Mouse (Mus musculus): ENCODE results near the gene Nup62. TPM values are rescaled to one million over a fixed set of nuclear protein-coding genes. Genes with fewer than 3 reads are reported as not detected.

Gene Nup62
- total RNA-seq, 1 experiment, result 98.0 TPM

DNA sequence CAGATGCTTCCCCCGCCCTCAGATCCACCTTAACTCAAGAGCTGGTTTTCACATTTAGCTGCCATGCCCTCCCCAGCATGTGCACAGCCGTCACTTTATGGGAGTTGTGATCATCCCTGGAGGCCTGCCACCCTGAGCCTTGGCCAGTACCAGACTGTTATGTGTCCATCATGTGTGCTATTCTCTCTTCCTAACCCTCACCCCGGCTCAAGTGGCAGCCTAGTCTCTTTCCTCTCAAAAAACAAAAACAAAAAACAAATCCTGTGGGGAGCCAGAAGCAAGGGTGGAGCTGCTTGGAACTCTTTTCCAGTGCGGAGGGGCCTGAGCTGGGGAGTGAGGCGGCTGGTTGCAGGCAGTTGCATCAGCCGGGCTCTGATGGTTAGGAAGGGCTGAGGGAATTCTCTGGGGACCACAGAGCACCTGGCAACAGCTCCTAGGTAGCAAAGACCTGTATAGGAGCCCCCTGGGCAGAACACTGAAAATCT is 2.9 kb downstream of the Nup62 start:
- DNase-seq (ENCODE audit: low read depth, low spot score), result no peak
- Histone ChIP-seq H3K9ac (ENCODE audit: insufficient read depth, low read depth, low read length, poor library complexity, severe bottlenecking) (peak overlapping the region; percentile 70), H3K36me3 (ENCODE audit: control insufficient read depth, insufficient read depth, low read length, poor library complexity, severe bottlenecking) (peaks cover 21% of the 10 kb centered on the region; the same call in 1 of the 2 replicates), H3K27ac (ENCODE audit: insufficient read depth, low read depth, low read length, poor library complexity, severe bottlenecking) (no peak overlapping the region), H3K4me1 (ENCODE audit: control insufficient read depth in 2 of 2, insufficient read depth in 2 of 2, low read length in 2 of 2, poor library complexity in 1 of 2) (peaks cover 3 to 33% of the 10 kb centered on the region in 2 experiments), H3K9me3 (ENCODE audit: control insufficient read depth, insufficient read depth, low read depth, low read length) (no peaks in the 10 kb centered on the region), H3K4me3 (ENCODE audit: insufficient read depth in 1 of 2, low read depth in 1 of 2, low read length in 2 of 2, poor library complexity in 1 of 2, severe bottlenecking in 1 of 2) (peak overlapping the region; percentile 94 to 99)
- TF ChIP-seq MAFK (IDR thresholded peaks at IDR 0.05; ENCODE audit: insufficient read depth, low read depth, low read length) (no peak), HCFC1 (IDR thresholded peaks at IDR 0.05; ENCODE audit: borderline replicate concordance, insufficient read depth, low read length) (peak; percentile 44; the same call in 1 of the 2 replicates), CHD2 (IDR thresholded peaks at IDR 0.05; ENCODE audit: low read depth, low read length) (0 out of 2 replicates have a peak, but pooled peaks have one; percentile 42), ZNF384 (IDR thresholded peaks at IDR 0.05; ENCODE audit: low read depth, low read length) (no peak), ZC3H11A (IDR thresholded peaks at IDR 0.05; ENCODE audit: borderline replicate concordance, low read depth, low read length) (no peak)
- in situ Hi-C loops (cut with MboI; ENCODE audit: low sequenced_read_pairs in 2 of 2, unreplicated experiment in 2 of 2), result no loop called here

DNA sequence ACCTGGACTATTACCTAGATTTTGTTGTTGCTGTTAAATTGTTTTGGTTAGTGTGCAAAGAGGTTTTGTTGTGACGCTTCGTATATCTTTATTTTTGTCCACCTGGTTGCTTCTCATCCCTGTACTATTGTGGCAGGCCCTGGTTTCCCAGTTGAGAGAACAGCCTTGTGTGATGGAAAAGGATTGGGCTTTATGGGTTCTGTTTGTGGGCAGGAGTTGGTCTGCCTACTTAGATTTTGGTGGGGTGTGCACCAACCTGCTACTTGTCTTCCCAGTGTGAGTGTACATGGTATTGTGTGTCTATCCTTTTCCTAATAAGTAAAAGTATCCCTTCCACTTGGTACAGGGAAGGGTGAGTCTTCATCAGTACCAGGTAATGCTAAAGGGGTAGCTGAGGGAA is 3.5 kb downstream of the Nup62 start:
- in situ Hi-C loops (cut with MboI; ENCODE audit: low sequenced_read_pairs in 2 of 2, unreplicated experiment in 2 of 2), result no loop called here
- no peak overlapping the region for H3K27ac ChIP-seq (ENCODE audit: insufficient read depth, low read depth, low read length, poor library complexity, severe bottlenecking)
- H3K4me1 ChIP-seq (ENCODE audit: control insufficient read depth in 2 of 2, insufficient read depth in 2 of 2, low read length in 2 of 2, poor library complexity in 1 of 2), result peaks cover 3 to 33% of the 10 kb centered on the region in 2 experiments
- TF ChIP-seq ZNF384 (IDR thresholded peaks at IDR 0.05; ENCODE audit: low read depth, low read length) (no peak), HCFC1 (IDR thresholded peaks at IDR 0.05; ENCODE audit: borderline replicate concordance, insufficient read depth, low read length) (no peak), MAFK (IDR thresholded peaks at IDR 0.05; ENCODE audit: insufficient read depth, low read depth, low read length) (no peak), ZC3H11A (IDR thresholded peaks at IDR 0.05; ENCODE audit: borderline replicate concordance, low read depth, low read length) (no peak), CHD2 (IDR thresholded peaks at IDR 0.05; ENCODE audit: low read depth, low read length) (no peak)
- peaks cover 19% of the 10 kb centered on the region; the same call in 1 of the 2 replicates for H3K36me3 ChIP-seq (ENCODE audit: control insufficient read depth, insufficient read depth, low read length, poor library complexity, severe bottlenecking)
- H3K4me3 ChIP-seq (ENCODE audit: insufficient read depth in 1 of 2, low read depth in 1 of 2, low read length in 2 of 2, poor library complexity in 1 of 2, severe bottlenecking in 1 of 2), result peak overlapping the region; percentile 94 to 99
- H3K9ac ChIP-seq (ENCODE audit: insufficient read depth, low read depth, low read length, poor library complexity, severe bottlenecking), result peak overlapping the region; percentile 70
- DNase-seq (ENCODE audit: low read depth, low spot score), result no peak
- no peaks in the 10 kb centered on the region for H3K9me3 ChIP-seq (ENCODE audit: control insufficient read depth, insufficient read depth, low read depth, low read length)

DNA sequence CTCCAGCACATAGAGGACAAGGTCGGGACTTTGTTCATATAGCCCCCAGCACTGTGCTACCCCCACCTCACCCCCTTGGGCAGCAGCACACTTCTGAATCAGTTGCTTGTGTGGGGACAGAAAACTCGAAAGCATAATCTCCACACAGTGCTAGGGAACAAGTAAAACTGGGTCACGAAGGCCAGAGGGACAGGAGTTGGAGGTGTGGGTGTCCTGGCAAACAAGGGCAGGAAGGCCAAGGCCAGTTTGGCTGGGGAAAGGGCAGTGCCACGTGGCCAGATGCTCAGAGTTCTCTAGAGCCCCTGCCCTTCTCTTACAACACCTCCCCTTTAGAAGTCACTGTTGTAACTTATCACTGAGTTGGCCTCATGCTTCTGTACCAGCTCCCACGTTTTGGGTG is 4.0 kb downstream of the Nup62 start:
- peaks cover 3 to 32% of the 10 kb centered on the region in 2 experiments for H3K4me1 ChIP-seq (ENCODE audit: control insufficient read depth in 2 of 2, insufficient read depth in 2 of 2, low read length in 2 of 2, poor library complexity in 1 of 2)
- no peak for DNase-seq (ENCODE audit: low read depth, low spot score)
- H3K4me3 ChIP-seq (ENCODE audit: insufficient read depth in 1 of 2, low read depth in 1 of 2, low read length in 2 of 2, poor library complexity in 1 of 2, severe bottlenecking in 1 of 2), result peak overlapping the region; percentile 94 to 99; a peak in 1 of 4 replicates
- H3K27ac ChIP-seq (ENCODE audit: insufficient read depth, low read depth, low read length, poor library complexity, severe bottlenecking), result no peak overlapping the region
- no peak for TF ChIP-seq CHD2 (IDR thresholded peaks at IDR 0.05; ENCODE audit: low read depth, low read length)
- H3K36me3 ChIP-seq (ENCODE audit: control insufficient read depth, insufficient read depth, low read length, poor library complexity, severe bottlenecking), result peaks cover 17% of the 10 kb centered on the region; the same call in 1 of the 2 replicates
- H3K9ac ChIP-seq (ENCODE audit: insufficient read depth, low read depth, low read length, poor library complexity, severe bottlenecking), result peak overlapping the region; percentile 5; the same call in 1 of the 2 replicates
- in situ Hi-C loops (cut with MboI; ENCODE audit: low sequenced_read_pairs in 2 of 2, unreplicated experiment in 2 of 2), result no loop called here
- H3K9me3 ChIP-seq (ENCODE audit: control insufficient read depth, insufficient read depth, low read depth, low read length), result no peaks in the 10 kb centered on the region

DNA sequence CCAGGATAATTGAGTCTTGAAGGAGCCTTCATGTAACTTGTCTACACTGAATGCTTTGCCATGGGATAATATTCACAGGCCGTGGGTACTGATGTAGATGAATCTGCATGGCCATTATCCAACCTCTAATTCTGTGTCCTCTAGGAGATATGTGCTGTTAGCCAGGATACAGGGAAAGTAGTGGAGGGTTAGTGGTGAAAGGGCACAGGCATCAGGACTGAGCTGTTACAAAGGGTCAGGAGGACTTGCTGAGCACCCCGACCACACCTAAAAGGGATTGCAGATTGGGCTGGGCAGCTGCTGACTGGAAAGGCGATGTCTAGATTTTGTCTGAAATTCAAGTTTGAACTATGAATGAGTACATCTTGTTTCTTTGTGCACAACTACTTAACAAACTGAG is 4.6 kb downstream of the Nup62 start:
- peaks cover 3 to 33% of the 10 kb centered on the region in 2 experiments for H3K4me1 ChIP-seq (ENCODE audit: control insufficient read depth in 2 of 2, insufficient read depth in 2 of 2, low read length in 2 of 2, poor library complexity in 1 of 2)

More for the DNA sequence above, 4.6 kb downstream of the Nup62 start:
- H3K27ac ChIP-seq (ENCODE audit: insufficient read depth, low read depth, low read length, poor library complexity, severe bottlenecking), result no peak overlapping the region
- H3K4me3 ChIP-seq (ENCODE audit: insufficient read depth in 1 of 2, low read depth in 1 of 2, low read length in 2 of 2, poor library complexity in 1 of 2, severe bottlenecking in 1 of 2), result no peak overlapping the region
- TF ChIP-seq CHD2 (IDR thresholded peaks at IDR 0.05; ENCODE audit: low read depth, low read length) (no peak), ZNF384 (IDR thresholded peaks at IDR 0.05; ENCODE audit: low read depth, low read length) (no peak), MAFK (IDR thresholded peaks at IDR 0.05; ENCODE audit: insufficient read depth, low read depth, low read length) (no peak), ZC3H11A (IDR thresholded peaks at IDR 0.05; ENCODE audit: borderline replicate concordance, low read depth, low read length) (no peak), HCFC1 (IDR thresholded peaks at IDR 0.05; ENCODE audit: borderline replicate concordance, insufficient read depth, low read length) (no peak)
- in situ Hi-C loops (cut with MboI; ENCODE audit: low sequenced_read_pairs in 2 of 2, unreplicated experiment in 2 of 2), result no loop called here
- H3K9ac ChIP-seq (ENCODE audit: insufficient read depth, low read depth, low read length, poor library complexity, severe bottlenecking), result peak overlapping the region; percentile 18; the same call in 1 of the 2 replicates
- H3K9me3 ChIP-seq (ENCODE audit: control insufficient read depth, insufficient read depth, low read depth, low read length), result no peaks in the 10 kb centered on the region
- H3K36me3 ChIP-seq (ENCODE audit: control insufficient read depth, insufficient read depth, low read length, poor library complexity, severe bottlenecking), result peaks cover 19% of the 10 kb centered on the region; the same call in 1 of the 2 replicates
- DNase-seq (ENCODE audit: low read depth, low spot score), result no peak
